Mouse (Mus musculus): Measurements from ENCODE around the gene Pgbd5. TPM values are rescaled to one million over a fixed set of nuclear protein-coding genes. Genes with fewer than 3 reads are reported as not detected.
A peak's percentile ranks its signal among the peaks of the same experiment; 100 is the strongest.

Pgbd5 gene
- polyA plus RNA-seq, 1 experiment from 2014 or later = 1.3 TPM

GRCm38 (mm10) chr8:124389495-124389894 is 50.0 kb downstream of the Pgbd5 start:
- H3K36me3 ChIP-seq = no peaks in the 10 kb centered on the region
- H3K27ac ChIP-seq = no peak overlapping the region
- ATAC-seq (ENCODE audit: insufficient number of reproducible peaks, insufficient read depth, low FRiP score, low TSS enrichment, low read depth) = no peak
- H3K4me3 ChIP-seq (replicated peaks) = no peak overlapping the region
- H3K4me2 ChIP-seq = no peak overlapping the region
- no peak overlapping the region for H3K9ac ChIP-seq (replicated peaks)
- no peaks in the 10 kb centered on the region for H3K4me1 ChIP-seq (replicated peaks)
- no peaks in the 10 kb centered on the region for H3K9me3 ChIP-seq
- WGBS = 88% methylated on average over 11 of the region's 11 CpGs
- H3K27me3 ChIP-seq = no peaks in the 10 kb centered on the region

- Histone ChIP-seq H3K4me1 (replicated peaks) (no peaks in the 10 kb centered on the region), H3K4me3 (replicated peaks) (no peak overlapping the region), H3K36me3 (no peaks in the 10 kb centered on the region), H3K27ac (no peak overlapping the region), H3K4me2 (no peak overlapping the region), H3K9me3 (no peaks in the 10 kb centered on the region), H3K9ac (replicated peaks) (no peak overlapping the region), H3K27me3 (no peaks in the 10 kb centered on the region)
- 81% methylated on average over 23 of the region's 23 CpGs for WGBS
- ATAC-seq (ENCODE audit: insufficient number of reproducible peaks, insufficient read depth, low FRiP score, low TSS enrichment, low read depth) = no peak
These were observed 53.1 kb downstream of the Pgbd5 start for GRCm38 (mm10) chr8:124386225-124386899.

- Histone ChIP-seq H3K36me3 (no peaks in the 10 kb centered on the region), H3K27ac (no peak overlapping the region), H3K9me3 (no peaks in the 10 kb centered on the region), H3K4me3 (replicated peaks) (no peak overlapping the region), H3K27me3 (no peaks in the 10 kb centered on the region), H3K4me2 (no peak overlapping the region), H3K9ac (replicated peaks) (no peak overlapping the region), H3K4me1 (replicated peaks) (no peaks in the 10 kb centered on the region)
- no peak for ATAC-seq (ENCODE audit: insufficient number of reproducible peaks, insufficient read depth, low FRiP score, low TSS enrichment, low read depth)
- WGBS = 89% methylated on average over 19 of the region's 19 CpGs
These were observed 55.1 kb downstream of the Pgbd5 start for GRCm38 (mm10) chr8:124384336-124384735.

DNA sequence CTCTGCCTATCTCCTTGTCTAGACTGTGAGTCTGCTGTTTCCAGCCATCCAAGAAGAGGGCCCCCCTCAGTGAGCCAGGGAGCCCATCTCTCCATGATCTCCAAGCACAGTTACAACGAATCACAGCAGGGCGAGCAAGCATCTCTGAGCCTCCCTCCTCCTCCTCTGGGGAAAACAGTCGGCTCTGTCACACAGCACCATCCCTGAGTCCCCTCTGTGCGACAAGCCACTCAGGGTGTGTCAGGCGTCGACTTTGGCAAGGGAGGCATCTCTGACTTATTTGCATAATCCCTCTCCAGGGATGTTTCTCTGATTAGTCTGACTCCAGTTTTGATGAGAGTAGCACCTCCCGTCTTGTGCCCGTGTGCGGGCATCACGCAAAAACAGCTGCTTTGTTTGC is 57.2 kb downstream of the Pgbd5 start:
- ATAC-seq (ENCODE audit: insufficient number of reproducible peaks, insufficient read depth, low FRiP score, low TSS enrichment, low read depth) = no peak
- H3K27me3 ChIP-seq = no peaks in the 10 kb centered on the region
- 63% methylated on average over 10 of the region's 10 CpGs for WGBS

GRCm38 (mm10) chr8:124379289-124379688 is 60.2 kb downstream of the Pgbd5 start:
- Histone ChIP-seq H3K27me3 (no peaks in the 10 kb centered on the region), H3K4me3 (replicated peaks) (no peak overlapping the region), H3K36me3 (no peaks in the 10 kb centered on the region), H3K27ac (no peak overlapping the region), H3K4me1 (replicated peaks) (no peaks in the 10 kb centered on the region), H3K4me2 (no peak overlapping the region), H3K9ac (replicated peaks) (no peak overlapping the region), H3K9me3 (no peaks in the 10 kb centered on the region)
- ATAC-seq (ENCODE audit: insufficient number of reproducible peaks, insufficient read depth, low FRiP score, low TSS enrichment, low read depth) = no peak
- WGBS = 71% methylated on average over 6 of the region's 6 CpGs

More for the DNA sequence above, 57.2 kb downstream of the Pgbd5 start:
- Histone ChIP-seq H3K4me2 (no peak overlapping the region), H3K4me3 (replicated peaks) (no peak overlapping the region), H3K4me1 (replicated peaks) (no peaks in the 10 kb centered on the region), H3K27ac (no peak overlapping the region), H3K36me3 (no peaks in the 10 kb centered on the region), H3K9me3 (no peaks in the 10 kb centered on the region), H3K9ac (replicated peaks) (no peak overlapping the region)

DNA sequence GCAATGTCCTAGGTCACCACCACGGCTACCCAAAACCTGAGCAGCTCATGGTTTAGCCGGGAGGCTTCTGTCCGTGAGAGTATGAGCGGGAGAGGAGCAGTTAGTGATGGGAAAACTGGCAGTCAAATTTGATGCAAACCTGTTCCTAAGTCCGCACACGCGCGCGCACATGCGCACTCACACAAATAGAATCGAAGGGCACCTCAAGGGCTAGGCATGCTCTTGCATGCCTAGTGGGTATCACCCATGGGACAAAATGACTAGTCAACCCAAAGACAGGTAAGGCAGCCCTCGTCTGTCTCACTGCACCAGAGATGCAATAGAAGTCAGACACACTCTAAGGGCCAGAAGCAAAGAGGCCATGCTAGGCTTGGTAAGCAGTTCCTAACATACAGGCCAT is 63.1 kb downstream of the Pgbd5 start:
- H3K4me2 ChIP-seq = no peak overlapping the region
- no peak overlapping the region for H3K4me3 ChIP-seq (replicated peaks)
- no peak overlapping the region for H3K9ac ChIP-seq (replicated peaks)
- H3K4me1 ChIP-seq (replicated peaks) = no peaks in the 10 kb centered on the region
- H3K36me3 ChIP-seq = no peaks in the 10 kb centered on the region
- no peaks in the 10 kb centered on the region for H3K27me3 ChIP-seq
- no peaks in the 10 kb centered on the region for H3K9me3 ChIP-seq
- WGBS = 92% methylated on average over 12 of the region's 12 CpGs
- H3K27ac ChIP-seq = no peak overlapping the region
- ATAC-seq (ENCODE audit: insufficient number of reproducible peaks, insufficient read depth, low FRiP score, low TSS enrichment, low read depth) = no peak

- Histone ChIP-seq H3K36me3 (no peaks in the 10 kb centered on the region), H3K4me2 (no peak overlapping the region), H3K9me3 (no peaks in the 10 kb centered on the region), H3K4me3 (replicated peaks) (no peak overlapping the region), H3K4me1 (replicated peaks) (no peaks in the 10 kb centered on the region), H3K9ac (replicated peaks) (0 out of 2 replicates have a peak overlapping the region, but pooled peaks have one; percentile 24), H3K27ac (no peak overlapping the region), H3K27me3 (no peaks in the 10 kb centered on the region)
- WGBS = 78% methylated on average over 9 of the region's 9 CpGs
- ATAC-seq (ENCODE audit: insufficient number of reproducible peaks, insufficient read depth, low FRiP score, low TSS enrichment, low read depth) = no peak
These were observed 63.7 kb downstream of the Pgbd5 start for GRCm38 (mm10) chr8:124375727-124376126.

DNA sequence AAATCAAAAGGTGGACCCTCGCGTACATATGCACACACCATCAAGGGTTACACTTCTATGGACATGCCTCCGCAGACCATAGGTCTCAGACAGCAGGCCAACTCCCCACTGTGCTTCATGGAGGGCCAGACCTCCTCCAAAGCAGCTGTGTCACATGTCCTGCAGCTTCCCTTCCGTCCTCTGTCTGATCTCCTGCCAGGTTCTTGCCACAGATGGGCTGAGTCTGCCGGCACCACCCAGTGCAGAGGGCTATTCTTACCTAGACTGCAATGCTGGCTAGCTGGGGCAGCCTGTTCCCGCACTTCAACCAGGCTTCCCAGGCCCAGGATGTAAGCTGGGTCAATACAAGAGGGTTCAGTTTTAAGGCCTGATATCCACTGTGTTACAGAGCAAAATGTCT is 64.3 kb downstream of the Pgbd5 start:
- Histone ChIP-seq H3K36me3 (no peaks in the 10 kb centered on the region), H3K4me3 (replicated peaks) (no peak overlapping the region), H3K27me3 (no peaks in the 10 kb centered on the region), H3K4me1 (replicated peaks) (no peaks in the 10 kb centered on the region), H3K4me2 (no peak overlapping the region), H3K9me3 (no peaks in the 10 kb centered on the region), H3K9ac (replicated peaks) (no peak overlapping the region), H3K27ac (no peak overlapping the region)
- ATAC-seq (ENCODE audit: insufficient number of reproducible peaks, insufficient read depth, low FRiP score, low TSS enrichment, low read depth) = no peak
- 78% methylated on average over 6 of the region's 6 CpGs for WGBS

- H3K36me3 ChIP-seq = no peaks in the 10 kb centered on the region
- H3K9me3 ChIP-seq = no peaks in the 10 kb centered on the region
- 86% methylated on average over 5 of the region's 5 CpGs for WGBS
- H3K9ac ChIP-seq (replicated peaks) = no peak overlapping the region
- no peak for ATAC-seq (ENCODE audit: insufficient number of reproducible peaks, insufficient read depth, low FRiP score, low TSS enrichment, low read depth)
- no peak overlapping the region for H3K4me3 ChIP-seq (replicated peaks)
- H3K27me3 ChIP-seq = no peaks in the 10 kb centered on the region
- no peaks in the 10 kb centered on the region for H3K4me1 ChIP-seq (replicated peaks)
- no peak overlapping the region for H3K27ac ChIP-seq
- no peak overlapping the region for H3K4me2 ChIP-seq
These were observed 65.7 kb downstream of the Pgbd5 start for GRCm38 (mm10) chr8:124373753-124374152.

- H3K27me3 ChIP-seq = no peaks in the 10 kb centered on the region
- ATAC-seq (ENCODE audit: insufficient number of reproducible peaks, insufficient read depth, low FRiP score, low TSS enrichment, low read depth) = no peak
- no peak overlapping the region for H3K4me3 ChIP-seq (replicated peaks)
- H3K4me1 ChIP-seq (replicated peaks) = no peaks in the 10 kb centered on the region
- H3K4me2 ChIP-seq = no peak overlapping the region
- WGBS = 88% methylated on average over 23 of the region's 23 CpGs
- H3K36me3 ChIP-seq = no peaks in the 10 kb centered on the region
- H3K9me3 ChIP-seq = no peaks in the 10 kb centered on the region
- no peak overlapping the region for H3K9ac ChIP-seq (replicated peaks)
- H3K27ac ChIP-seq = no peak overlapping the region
These were observed 67.9 kb downstream of the Pgbd5 start for GRCm38 (mm10) chr8:124371410-124372123.

- Histone ChIP-seq H3K4me2 (no peak overlapping the region), H3K36me3 (no peaks in the 10 kb centered on the region), H3K9ac (replicated peaks) (no peak overlapping the region), H3K4me1 (replicated peaks) (no peaks in the 10 kb centered on the region), H3K9me3 (no peaks in the 10 kb centered on the region), H3K27ac (no peak overlapping the region), H3K27me3 (no peaks in the 10 kb centered on the region), H3K4me3 (replicated peaks) (no peak overlapping the region)
- WGBS = 78% methylated on average over 17 of the region's 17 CpGs
- ATAC-seq (ENCODE audit: insufficient number of reproducible peaks, insufficient read depth, low FRiP score, low TSS enrichment, low read depth) = no peak
These were observed 68.9 kb downstream of the Pgbd5 start for GRCm38 (mm10) chr8:124370422-124371183.

Data from limb, embryonic 12.5 days (tissue).